Mouse (Mus musculus): ENCODE measurements around the gene Mgarp. TPM values are rescaled to one million over a fixed set of nuclear protein-coding genes. Genes with fewer than 3 reads are reported as not detected.

Gene Mgarp
- total RNA-seq, 1 experiment = 12.5 TPM

DNA sequence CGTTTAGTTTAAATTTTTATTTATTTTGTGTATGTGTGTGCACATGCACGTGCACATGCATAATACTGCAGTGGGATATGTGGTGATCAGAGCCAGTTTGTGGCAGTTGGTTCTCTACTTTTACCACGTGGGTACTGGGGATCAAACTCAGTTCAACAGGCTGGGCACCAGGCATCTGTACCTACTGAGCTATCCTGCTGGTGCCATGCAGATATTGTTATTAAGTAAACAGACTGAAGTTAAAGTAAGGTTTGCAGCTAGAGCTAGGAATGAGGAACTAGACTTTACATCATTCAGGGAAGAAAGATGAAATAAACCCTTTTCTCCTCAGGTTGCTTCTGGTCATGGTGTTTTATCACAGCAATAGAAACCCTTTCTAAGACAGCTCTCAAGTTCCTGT, 25.4 kb upstream of the Mgarp start:
- TF ChIP-seq ZNF384 (IDR thresholded peaks at IDR 0.05; ENCODE audit: low read depth, low read length) (no peak), HCFC1 (IDR thresholded peaks at IDR 0.05; ENCODE audit: borderline replicate concordance, insufficient read depth, low read length) (no peak), ZC3H11A (IDR thresholded peaks at IDR 0.05; ENCODE audit: borderline replicate concordance, low read depth, low read length) (no peak), MAFK (IDR thresholded peaks at IDR 0.05; ENCODE audit: insufficient read depth, low read depth, low read length) (no peak), CHD2 (IDR thresholded peaks at IDR 0.05; ENCODE audit: low read depth, low read length) (no peak)
- Histone ChIP-seq H3K4me1 (ENCODE audit: control insufficient read depth in 2 of 2, insufficient read depth in 2 of 2, low read length in 2 of 2, poor library complexity in 1 of 2) (peaks cover 0 to 7% of the 10 kb centered on the region in 2 experiments; a peak in 3 of 4 replicates), H3K9ac (ENCODE audit: insufficient read depth, low read depth, low read length, poor library complexity, severe bottlenecking) (no peak overlapping the region), H3K9me3 (ENCODE audit: control insufficient read depth, insufficient read depth, low read depth, low read length) (no peaks in the 10 kb centered on the region), H3K4me3 (ENCODE audit: insufficient read depth in 1 of 2, low read depth in 1 of 2, low read length in 2 of 2, poor library complexity in 1 of 2, severe bottlenecking in 1 of 2) (no peak overlapping the region), H3K36me3 (ENCODE audit: control insufficient read depth, insufficient read depth, low read length, poor library complexity, severe bottlenecking) (no peaks in the 10 kb centered on the region; the same call in 1 of the 2 replicates), H3K27ac (ENCODE audit: insufficient read depth, low read depth, low read length, poor library complexity, severe bottlenecking) (no peak overlapping the region)
- in situ Hi-C loops (cut with MboI; ENCODE audit: low sequenced_read_pairs in 2 of 2, unreplicated experiment in 2 of 2) = no loop called here
- DNase-seq (ENCODE audit: low read depth, low spot score) = no peak

DNA sequence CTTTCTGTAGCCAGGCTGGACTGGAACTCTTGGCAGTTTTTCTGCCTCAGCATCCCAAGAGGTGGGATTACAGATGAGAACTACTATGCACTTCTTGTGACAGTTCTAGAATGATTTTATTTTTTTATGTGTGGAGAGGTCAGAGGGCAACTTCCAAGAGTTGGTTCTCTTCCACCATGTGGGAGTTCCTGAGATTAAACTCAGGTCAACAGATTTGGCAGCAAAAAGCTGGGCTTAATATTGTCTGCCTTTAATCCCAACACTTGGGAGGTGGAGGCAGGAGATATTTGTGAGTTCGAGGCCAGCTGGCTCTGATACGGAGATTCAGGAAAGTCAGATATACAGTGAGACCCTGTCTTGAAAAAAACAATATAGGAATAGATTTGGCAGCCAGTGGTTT, 21.4 kb upstream of the Mgarp start:
- Histone ChIP-seq H3K4me3 (ENCODE audit: insufficient read depth in 1 of 2, low read depth in 1 of 2, low read length in 2 of 2, poor library complexity in 1 of 2, severe bottlenecking in 1 of 2) (peak overlapping the region in 1 of 2 experiments; percentile 97; a peak in 2 of 4 replicates), H3K9me3 (ENCODE audit: control insufficient read depth, insufficient read depth, low read depth, low read length) (no peaks in the 10 kb centered on the region), H3K36me3 (ENCODE audit: control insufficient read depth, insufficient read depth, low read length, poor library complexity, severe bottlenecking) (no peaks in the 10 kb centered on the region; the same call in 1 of the 2 replicates), H3K4me1 (ENCODE audit: control insufficient read depth in 2 of 2, insufficient read depth in 2 of 2, low read length in 2 of 2, poor library complexity in 1 of 2) (peaks cover 3 to 7% of the 10 kb centered on the region in 2 experiments), H3K9ac (ENCODE audit: insufficient read depth, low read depth, low read length, poor library complexity, severe bottlenecking) (no peak overlapping the region), H3K27ac (ENCODE audit: insufficient read depth, low read depth, low read length, poor library complexity, severe bottlenecking) (no peak overlapping the region)
- no peak for DNase-seq (ENCODE audit: low read depth, low spot score)
- TF ChIP-seq ZC3H11A (IDR thresholded peaks at IDR 0.05; ENCODE audit: borderline replicate concordance, low read depth, low read length) (no peak), ZNF384 (IDR thresholded peaks at IDR 0.05; ENCODE audit: low read depth, low read length) (no peak), MAFK (IDR thresholded peaks at IDR 0.05; ENCODE audit: insufficient read depth, low read depth, low read length) (no peak), CHD2 (IDR thresholded peaks at IDR 0.05; ENCODE audit: low read depth, low read length) (no peak), HCFC1 (IDR thresholded peaks at IDR 0.05; ENCODE audit: borderline replicate concordance, insufficient read depth, low read length) (no peak)
- in situ Hi-C loops (cut with MboI; ENCODE audit: low sequenced_read_pairs in 2 of 2, unreplicated experiment in 2 of 2) = no loop called here

- no peaks in the 10 kb centered on the region; the same call in 1 of the 2 replicates for H3K36me3 ChIP-seq (ENCODE audit: control insufficient read depth, insufficient read depth, low read length, poor library complexity, severe bottlenecking)
- no peak overlapping the region for H3K9ac ChIP-seq (ENCODE audit: insufficient read depth, low read depth, low read length, poor library complexity, severe bottlenecking)
- no peaks in the 10 kb centered on the region for H3K9me3 ChIP-seq (ENCODE audit: control insufficient read depth, insufficient read depth, low read depth, low read length)
- in situ Hi-C loops (cut with MboI; ENCODE audit: low sequenced_read_pairs in 2 of 2, unreplicated experiment in 2 of 2) = no loop called here
- peak overlapping the region; percentile 95 to 97; a peak in 3 of 4 replicates for H3K4me3 ChIP-seq (ENCODE audit: insufficient read depth in 1 of 2, low read depth in 1 of 2, low read length in 2 of 2, poor library complexity in 1 of 2, severe bottlenecking in 1 of 2)
- H3K27ac ChIP-seq (ENCODE audit: insufficient read depth, low read depth, low read length, poor library complexity, severe bottlenecking) = no peak overlapping the region
- H3K4me1 ChIP-seq (ENCODE audit: control insufficient read depth in 2 of 2, insufficient read depth in 2 of 2, low read length in 2 of 2, poor library complexity in 1 of 2) = peaks cover 3 to 7% of the 10 kb centered on the region in 2 experiments
- DNase-seq (ENCODE audit: low read depth, low spot score) = no peak
- TF ChIP-seq HCFC1 (IDR thresholded peaks at IDR 0.05; ENCODE audit: borderline replicate concordance, insufficient read depth, low read length) (no peak), CHD2 (IDR thresholded peaks at IDR 0.05; ENCODE audit: low read depth, low read length) (no peak), ZNF384 (IDR thresholded peaks at IDR 0.05; ENCODE audit: low read depth, low read length) (no peak), ZC3H11A (IDR thresholded peaks at IDR 0.05; ENCODE audit: borderline replicate concordance, low read depth, low read length) (no peak), MAFK (IDR thresholded peaks at IDR 0.05; ENCODE audit: insufficient read depth, low read depth, low read length) (no peak)
These were observed 20.9 kb upstream of the Mgarp start for GRCm38 (mm10) chr3:51417485-51417884.

GRCm38 (mm10) chr3:51417135-51417458, 20.6 kb upstream of the Mgarp start:
- Histone ChIP-seq H3K36me3 (ENCODE audit: control insufficient read depth, insufficient read depth, low read length, poor library complexity, severe bottlenecking) (no peaks in the 10 kb centered on the region; the same call in 1 of the 2 replicates), H3K27ac (ENCODE audit: insufficient read depth, low read depth, low read length, poor library complexity, severe bottlenecking) (no peak overlapping the region), H3K4me3 (ENCODE audit: insufficient read depth in 1 of 2, low read depth in 1 of 2, low read length in 2 of 2, poor library complexity in 1 of 2, severe bottlenecking in 1 of 2) (peak overlapping the region; percentile 95 to 97), H3K9ac (ENCODE audit: insufficient read depth, low read depth, low read length, poor library complexity, severe bottlenecking) (peak overlapping the region; percentile 100; the same call in 1 of the 2 replicates), H3K4me1 (ENCODE audit: control insufficient read depth in 2 of 2, insufficient read depth in 2 of 2, low read length in 2 of 2, poor library complexity in 1 of 2) (peaks cover 3 to 7% of the 10 kb centered on the region in 2 experiments), H3K9me3 (ENCODE audit: control insufficient read depth, insufficient read depth, low read depth, low read length) (no peaks in the 10 kb centered on the region)
- no peak for TF ChIP-seq MAFK (IDR thresholded peaks at IDR 0.05; ENCODE audit: insufficient read depth, low read depth, low read length)
- TF ChIP-seq ZC3H11A (IDR thresholded peaks at IDR 0.05; ENCODE audit: borderline replicate concordance, low read depth, low read length) = no peak
- TF ChIP-seq CHD2 (IDR thresholded peaks at IDR 0.05; ENCODE audit: low read depth, low read length) = no peak
- TF ChIP-seq ZNF384 (IDR thresholded peaks at IDR 0.05; ENCODE audit: low read depth, low read length) = no peak
- no peak for TF ChIP-seq HCFC1 (IDR thresholded peaks at IDR 0.05; ENCODE audit: borderline replicate concordance, insufficient read depth, low read length)
- in situ Hi-C loops (cut with MboI; ENCODE audit: low sequenced_read_pairs in 2 of 2, unreplicated experiment in 2 of 2) = no loop called here
- DNase-seq (ENCODE audit: low read depth, low spot score) = no peak

Data from ES-E14 (cell line).